Mouse (Mus musculus) testis, adult 2 months (tissue): ENCODE results near the gene Gm20850. TPM values are rescaled to one million over a fixed set of nuclear protein-coding genes. Genes with fewer than 3 reads are reported as not detected.
"Not testable (repeated sequence)": the region's sequence is repeated elsewhere in the genome, so short reads cannot be mapped to it uniquely, and the experiment has no call there.

Experiments
- H3K27ac ChIP-seq: fragments of 200-500 bp; 2 replicates; pipeline ENCODE4 v1.5.1; 2012; ENCODE audit warnings: low read depth, low read length; ENCODE audit not compliant: control insufficient read depth, insufficient read depth
- H3K27me3 ChIP-seq: fragments of 200-500 bp; 2 replicates; pipeline ENCODE4 v1.6.1; 2012; ENCODE audit warnings: mild to moderate bottlenecking, low read length, moderate library complexity; ENCODE audit not compliant: control insufficient read depth, insufficient read depth
- H3K36me3 ChIP-seq: fragments of 200-500 bp; 2 replicates; pipeline ENCODE4 v1.6.1; 2012; ENCODE audit warnings: mild to moderate bottlenecking, low read length; ENCODE audit not compliant: control insufficient read depth, insufficient read depth
- H3K4me1 ChIP-seq: fragments of 200-500 bp; 2 replicates; pipeline ENCODE4 v1.6.1; 2012; ENCODE audit warnings: low read length; ENCODE audit not compliant: control insufficient read depth, insufficient read depth
- H3K4me3 ChIP-seq: fragments of 200-500 bp; 2 replicates; pipeline ENCODE4 v1.5.1; 2012; ENCODE audit warnings: low read depth, mild to moderate bottlenecking, low read length, moderate library complexity, mixed read lengths; ENCODE audit not compliant: control insufficient read depth
- polyA plus RNA-seq: library from polyadenylated mRNA; depleted of rRNA; stranded (reverse); fragments of >200 nt; gene quantifications from 2 replicates; pipeline ENCODE4 v1.2.3, GENCODE M21; 2012; rRNA removed

The Gm20850 gene
- not detected in 2 replicates for polyA plus RNA-seq

- H3K27ac ChIP-seq, H3K4me3 ChIP-seq, H3K27me3 ChIP-seq, H3K36me3 ChIP-seq, H3K4me1 ChIP-seq: not testable (repeated sequence)
Observed at GRCm38 (mm10) chrY:75715022-75715421, at the start of gene Gm20850. Gene Gm20850, plus strand, starts transcription at chrY:75715322.
